Mouse (Mus musculus) olfactory bulb, adult 2 months (tissue): ENCODE measurements around the gene Ero1lb. TPM values are rescaled to one million over a fixed set of nuclear protein-coding genes. Genes with fewer than 3 reads are reported as not detected.
"Not testable (repeated sequence)": the region's sequence is repeated elsewhere in the genome, so short reads cannot be mapped to it uniquely, and the experiment has no call there.

ENCODE experiments used
- H3K27ac ChIP-seq: fragments of 200-500 bp; 2 replicates; pipeline ENCODE4 v1.5.1; 2012; ENCODE audit warnings: low read depth, low read length; ENCODE audit not compliant: insufficient read depth
- H3K4me1 ChIP-seq: fragments of 200-500 bp; 2 replicates; pipeline ENCODE4 v1.6.1; 2012; ENCODE audit warnings: low read length; ENCODE audit not compliant: control insufficient read depth, insufficient read depth
- H3K4me3 ChIP-seq: fragments of 200-500 bp; 2 replicates; pipeline ENCODE4 v1.5.1; 2012; ENCODE audit warnings: mild to moderate bottlenecking, low read depth, low read length, moderate library complexity; ENCODE audit not compliant: insufficient read depth
- WGBS: fragments of 180-500 bp; shearing (Covaris S2); methylation state at CpG from one replicate; pipeline ENCODE4 v1.1.7; 2018; 5-methylcytosine and 5-hydroxymethylcytosine counted together
- polyA plus RNA-seq: library from polyadenylated mRNA; stranded (reverse); fragments of >200 nt; gene quantifications from 2 replicates; pipeline ENCODE4 v1.2.4, GENCODE M21; 2012; ENCODE audit warnings: low replicate concordance; ENCODE audit not compliant: missing spikeins, insufficient read depth, insufficient read length

Ero1lb gene
- polyA plus RNA-seq, 1 experiment, result not detected

DNA sequence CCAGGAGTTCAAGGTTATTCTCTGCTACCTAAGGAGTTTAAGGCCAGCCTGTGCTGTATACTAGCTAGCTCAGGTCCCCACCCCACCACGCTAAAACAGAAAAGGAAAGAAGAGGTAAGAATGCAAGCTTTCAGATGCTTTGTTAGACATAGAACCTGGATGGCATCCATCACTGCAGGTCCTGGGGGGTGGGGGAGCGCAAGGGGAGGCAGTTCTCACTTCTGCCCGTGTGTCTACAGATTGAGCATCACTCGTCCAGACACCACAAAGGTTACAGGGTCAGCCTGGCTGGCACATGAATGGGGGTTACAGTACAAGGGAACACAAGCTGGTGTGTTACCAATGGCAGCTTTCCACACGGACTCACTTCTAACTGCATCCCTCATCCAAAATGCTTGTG is 62.5 kb downstream of the Ero1lb start:
- H3K27ac ChIP-seq, H3K4me3 ChIP-seq, H3K4me1 ChIP-seq: not testable (repeated sequence)
- 82% methylated on average over 5 of the region's 5 CpGs for WGBS

DNA sequence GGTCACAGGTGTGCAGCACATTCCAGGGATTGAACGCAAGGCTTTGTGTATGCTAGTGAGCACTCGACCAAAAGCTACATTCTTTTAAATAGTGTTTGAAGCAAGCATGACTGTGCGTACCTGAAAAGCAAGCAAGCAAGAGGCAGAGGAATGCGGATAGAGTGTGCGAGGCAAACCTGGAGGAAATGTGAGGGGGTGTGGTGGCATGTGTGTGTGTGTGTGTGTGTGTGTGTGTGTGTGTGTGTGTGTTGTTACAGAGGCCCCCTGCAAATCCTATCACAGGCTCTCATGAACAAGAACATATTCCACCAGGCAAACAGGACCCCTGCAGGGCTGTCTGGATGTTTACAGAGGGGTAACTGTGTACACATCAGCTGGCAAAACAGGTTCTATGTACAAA is 64.6 kb downstream of the Ero1lb start:
- not testable (repeated sequence) for H3K4me3 ChIP-seq, H3K4me1 ChIP-seq, H3K27ac ChIP-seq
- 95% methylated on average over 5 of the region's 5 CpGs for WGBS

DNA sequence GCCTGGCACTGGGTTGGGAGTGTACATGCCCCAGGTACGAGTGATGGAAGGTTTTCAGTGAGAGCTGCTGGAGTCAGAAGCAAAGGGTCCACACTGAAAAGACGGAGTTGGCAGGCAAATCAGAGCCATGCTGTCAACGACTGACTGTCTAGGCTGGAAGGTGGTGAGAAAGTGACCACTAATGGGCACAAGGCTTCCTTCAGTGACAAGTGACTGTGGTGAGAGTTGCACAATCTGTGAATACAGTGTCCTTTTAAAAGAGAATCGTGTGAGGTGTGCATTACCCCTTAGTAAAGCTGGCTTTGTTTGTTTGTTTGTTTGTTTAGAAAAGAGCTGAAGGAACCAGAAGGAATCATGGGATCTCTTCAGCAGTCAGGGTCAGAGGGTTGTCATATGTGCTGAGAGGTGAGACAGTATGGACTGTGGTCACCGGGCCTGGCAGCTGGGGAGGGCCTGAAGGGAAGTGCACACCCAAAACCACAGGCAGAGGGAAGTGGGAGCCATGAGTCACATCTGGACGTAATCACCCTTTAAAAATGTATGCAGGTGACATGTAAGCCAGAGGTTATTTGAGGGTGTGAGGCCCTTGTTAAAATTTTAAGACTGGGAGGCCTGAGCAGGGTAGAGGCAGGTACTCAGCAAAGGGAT is 69.4 kb downstream of the Ero1lb start:
- 89% methylated on average over 1 of the region's 6 CpGs for WGBS
- not testable (repeated sequence) for H3K4me3 ChIP-seq, H3K4me1 ChIP-seq, H3K27ac ChIP-seq

DNA sequence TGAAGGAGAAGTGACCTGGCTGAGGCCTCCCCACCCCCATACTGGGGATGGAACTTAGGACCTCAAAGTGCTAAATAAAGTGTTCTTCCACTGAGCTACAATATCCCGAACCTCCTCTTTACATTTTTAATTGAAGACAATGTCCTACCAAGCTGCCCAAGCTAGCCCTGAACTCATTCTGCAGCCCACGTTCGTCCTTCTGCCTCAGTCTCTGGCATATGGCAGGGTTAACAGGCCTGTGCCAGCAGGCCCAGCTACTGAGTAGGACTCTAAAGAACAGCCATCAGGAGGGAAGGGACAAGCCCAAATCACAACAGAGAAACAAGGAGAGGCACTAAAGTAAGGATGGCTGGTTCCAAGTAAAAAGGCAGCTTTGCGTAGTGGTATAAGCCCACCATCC is 77.1 kb downstream of the Ero1lb start:
- not testable (repeated sequence) for H3K4me3 ChIP-seq, H3K4me1 ChIP-seq, H3K27ac ChIP-seq
- WGBS, result 90% methylated on average over 3 of the region's 4 CpGs

DNA sequence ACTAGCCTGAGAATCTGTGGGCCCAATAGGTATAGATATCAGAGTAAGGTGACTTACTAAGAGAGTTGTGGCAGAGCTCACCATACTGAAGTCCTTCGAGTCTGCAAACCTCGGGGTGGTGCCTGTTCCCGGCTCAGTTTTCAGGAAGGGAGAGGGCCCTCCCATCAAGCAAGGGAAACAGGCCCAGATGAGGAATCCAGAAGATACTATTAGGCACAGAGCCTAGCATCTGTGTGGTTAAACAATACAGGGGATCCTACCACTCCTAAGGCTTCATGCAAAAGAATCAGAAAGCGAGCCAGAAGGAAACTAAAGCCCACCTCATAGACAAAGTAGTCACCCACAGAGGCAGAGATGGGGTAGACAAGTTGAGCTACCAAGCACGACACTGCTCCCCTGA is 81.0 kb downstream of the Ero1lb start:
- H3K4me1 ChIP-seq, H3K4me3 ChIP-seq, H3K27ac ChIP-seq: not testable (repeated sequence)
- WGBS, result 68% methylated on average over 5 of the region's 5 CpGs

DNA sequence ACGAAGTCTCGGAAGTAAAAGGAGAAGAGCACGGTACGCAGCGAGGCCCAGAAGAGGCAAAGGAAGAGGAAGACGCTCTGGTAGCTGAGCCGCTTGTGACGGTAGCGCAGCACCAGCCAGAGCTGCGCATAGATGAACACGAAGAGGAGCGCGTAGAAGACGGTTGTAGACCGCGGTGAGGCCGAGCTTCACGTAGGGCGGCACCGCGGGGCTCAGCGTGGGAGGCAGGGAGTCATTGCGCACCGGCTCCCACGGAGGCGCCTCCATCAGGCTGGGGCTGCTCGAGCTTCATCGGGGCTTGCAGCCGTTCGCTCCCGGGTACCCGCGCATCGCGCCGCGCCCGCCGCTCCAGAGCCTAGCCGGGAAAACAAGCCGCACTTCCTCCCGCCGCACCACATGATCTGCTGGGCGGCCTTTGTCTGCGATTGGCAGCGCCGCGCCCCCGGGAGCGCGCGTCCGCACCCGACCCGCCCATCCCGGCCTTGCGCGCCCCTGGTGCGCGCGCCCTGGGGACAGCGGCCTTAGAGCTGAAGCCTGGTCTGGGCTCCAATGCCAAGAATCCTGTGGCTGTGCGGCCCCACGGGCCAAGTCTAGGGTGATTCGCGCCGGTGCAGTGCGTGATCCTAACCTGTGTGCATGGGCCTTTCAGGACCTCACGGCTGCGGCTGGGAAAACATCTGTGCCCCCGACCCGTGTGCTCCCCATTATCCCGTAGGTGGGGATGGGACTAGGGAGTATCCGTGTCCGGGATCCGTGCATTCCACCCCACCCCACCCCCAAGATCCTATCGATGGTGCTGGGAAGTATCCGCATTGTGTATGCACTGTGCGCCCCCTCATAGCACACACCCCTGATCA is 84.6 kb downstream of the Ero1lb start:
- WGBS, result under 1% methylated on average over 57 of the region's 79 CpGs

DNA sequence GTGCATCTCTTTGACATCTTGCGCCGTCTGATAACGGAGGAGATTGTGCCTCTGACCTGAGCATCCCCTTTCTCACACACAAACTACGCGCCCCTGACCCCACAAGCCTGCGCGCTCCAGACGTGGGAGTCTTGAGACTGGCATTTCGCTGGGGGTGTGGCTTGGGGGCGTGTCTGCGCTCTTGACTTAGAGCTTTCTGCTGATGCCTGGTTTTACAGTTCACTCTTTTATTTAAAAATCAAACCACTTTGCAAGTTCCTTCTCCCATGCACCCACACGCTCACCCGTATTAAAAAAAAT is 85.2 kb downstream of the Ero1lb start:
- 0% methylated on average over 13 of the region's 13 CpGs for WGBS
- H3K4me3 ChIP-seq, result peak overlapping the region; percentile 45
- not testable (repeated sequence) for H3K27ac ChIP-seq, H3K4me1 ChIP-seq

More for the DNA sequence above, 84.6 kb downstream of the Ero1lb start:
- not testable (repeated sequence) for H3K27ac ChIP-seq, H3K4me1 ChIP-seq
- peak overlapping the region; percentile 70 for H3K4me3 ChIP-seq

Other genes starting within 250 kb of the Ero1lb start
- gene Actn2, start 225.1 kb upstream of the Ero1lb start, polyA plus RNA-seq, result not detected in 2 replicates
- gene Heatr1, start 170.8 kb upstream of the Ero1lb start, polyA plus RNA-seq, result not detected in 2 replicates
- gene Lgals8, start 100.9 kb upstream of the Ero1lb start, polyA plus RNA-seq, result not detected in 2 replicates
- not detected in 2 replicates for gene Edaradd, start 45.4 kb upstream of the Ero1lb start, polyA plus RNA-seq
- not detected in 2 replicates for gene Prl2c3, start 234.2 kb downstream of the Ero1lb start, polyA plus RNA-seq